Mouse (Mus musculus) urinary bladder, postnatal 10 days (tissue): ENCODE data around the gene Cdk4.
"Not testable (repeated sequence)": the region's sequence is repeated elsewhere in the genome, so short reads cannot be mapped to it uniquely, and the experiment has no call there.

Source experiments
- DNase-seq: peaks from one replicate; pipeline ENCODE4 v3.0.0; 2022; ENCODE audit warnings: low spot score

The Cdk4 gene

DNA sequence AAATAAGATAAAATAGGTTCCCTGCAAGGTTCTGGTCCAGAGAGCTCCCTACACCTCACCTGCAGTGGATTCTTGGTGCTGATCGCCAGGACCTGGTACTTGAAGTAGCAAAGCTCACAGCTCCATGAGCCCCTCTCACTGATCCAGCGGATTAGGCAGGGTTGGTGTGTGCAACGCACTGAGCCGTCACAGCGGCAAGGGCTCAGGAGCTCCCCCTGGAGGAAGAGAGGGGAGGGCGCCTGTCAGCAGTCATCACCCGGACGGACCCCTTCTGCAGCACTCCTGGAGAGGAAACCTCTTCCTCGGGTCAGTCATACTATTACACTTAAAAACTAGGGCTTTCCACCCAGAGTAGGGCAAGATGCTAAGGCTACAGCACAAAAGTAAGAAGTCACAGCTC, 5.2 kb upstream of the Cdk4 start:
- no peak for DNase-seq

- DNase-seq: no peak
These were observed 4.6 kb upstream of the Cdk4 start for GRCm38 (mm10) chr10:127058708-127059107.

GRCm38 (mm10) chr10:127059174-127059967, 4.0 kb upstream of the Cdk4 start:
- DNase-seq: no peak

GRCm38 (mm10) chr10:127059968-127060916, 3.1 kb upstream of the Cdk4 start, which contains the start of gene March9:
March9 (minus strand) TSS chr10:127060184.
- no peak for DNase-seq

GRCm38 (mm10) chr10:127061085-127061484, 2.2 kb upstream of the Cdk4 start:
- no peak for DNase-seq

- no peak for DNase-seq
These were observed 1.8 kb upstream of the Cdk4 start for GRCm38 (mm10) chr10:127061513-127061912.

DNA sequence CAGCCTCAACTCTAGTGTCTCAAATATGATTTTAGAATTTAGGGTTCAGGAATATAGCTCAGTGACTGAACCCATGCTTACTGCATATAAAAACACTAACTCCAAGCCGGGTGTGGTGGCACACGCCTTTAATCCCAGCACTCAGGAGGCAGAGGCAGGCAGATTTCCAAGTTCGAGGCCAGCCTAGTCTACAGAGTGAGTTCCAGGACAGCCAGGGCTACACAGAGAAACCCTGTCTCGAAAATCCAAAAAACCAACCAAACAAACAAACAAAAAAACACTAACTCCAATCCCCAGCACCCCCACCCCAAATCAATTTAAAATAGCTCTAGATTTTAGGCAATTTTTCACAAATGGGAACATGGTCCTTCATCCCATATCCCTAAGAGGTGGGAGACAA, 1.2 kb upstream of the Cdk4 start:
- not testable (repeated sequence) for DNase-seq

DNA sequence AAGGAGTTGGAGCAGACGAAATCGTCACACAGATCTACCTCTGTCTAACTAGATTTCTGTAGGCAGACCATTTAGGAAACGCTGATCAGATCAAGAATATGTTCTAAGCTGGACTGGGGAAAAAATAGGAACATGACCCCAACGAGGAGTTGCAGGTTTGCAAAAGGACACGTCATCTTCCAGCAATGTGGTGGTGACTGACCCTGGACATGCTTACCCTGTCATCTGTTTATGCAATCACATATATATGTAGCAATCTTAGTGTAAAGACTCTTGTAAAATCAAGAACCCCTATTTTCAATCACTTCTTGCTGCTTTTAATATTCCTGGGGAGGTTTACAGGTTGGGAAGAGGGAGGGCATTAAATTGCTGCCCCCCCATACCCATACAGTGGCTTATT, 831 bp upstream of the Cdk4 start:
- DNase-seq: no peak

GRCm38 (mm10) chr10:127063913-127064870, 858 bp downstream of the Cdk4 start:
- no peak for DNase-seq

- DNase-seq: no peak
These were observed 2.6 kb downstream of the Cdk4 start for GRCm38 (mm10) chr10:127065981-127066380.

- no peak for DNase-seq
These were observed 3.2 kb downstream of the Cdk4 start for GRCm38 (mm10) chr10:127066519-127067018.

- no peak for DNase-seq
These were observed 5.2 kb downstream of the Cdk4 start for GRCm38 (mm10) chr10:127068360-127069038.

- no peak for DNase-seq
These were observed 6.2 kb downstream of the Cdk4 start for GRCm38 (mm10) chr10:127069281-127070189.

DNA sequence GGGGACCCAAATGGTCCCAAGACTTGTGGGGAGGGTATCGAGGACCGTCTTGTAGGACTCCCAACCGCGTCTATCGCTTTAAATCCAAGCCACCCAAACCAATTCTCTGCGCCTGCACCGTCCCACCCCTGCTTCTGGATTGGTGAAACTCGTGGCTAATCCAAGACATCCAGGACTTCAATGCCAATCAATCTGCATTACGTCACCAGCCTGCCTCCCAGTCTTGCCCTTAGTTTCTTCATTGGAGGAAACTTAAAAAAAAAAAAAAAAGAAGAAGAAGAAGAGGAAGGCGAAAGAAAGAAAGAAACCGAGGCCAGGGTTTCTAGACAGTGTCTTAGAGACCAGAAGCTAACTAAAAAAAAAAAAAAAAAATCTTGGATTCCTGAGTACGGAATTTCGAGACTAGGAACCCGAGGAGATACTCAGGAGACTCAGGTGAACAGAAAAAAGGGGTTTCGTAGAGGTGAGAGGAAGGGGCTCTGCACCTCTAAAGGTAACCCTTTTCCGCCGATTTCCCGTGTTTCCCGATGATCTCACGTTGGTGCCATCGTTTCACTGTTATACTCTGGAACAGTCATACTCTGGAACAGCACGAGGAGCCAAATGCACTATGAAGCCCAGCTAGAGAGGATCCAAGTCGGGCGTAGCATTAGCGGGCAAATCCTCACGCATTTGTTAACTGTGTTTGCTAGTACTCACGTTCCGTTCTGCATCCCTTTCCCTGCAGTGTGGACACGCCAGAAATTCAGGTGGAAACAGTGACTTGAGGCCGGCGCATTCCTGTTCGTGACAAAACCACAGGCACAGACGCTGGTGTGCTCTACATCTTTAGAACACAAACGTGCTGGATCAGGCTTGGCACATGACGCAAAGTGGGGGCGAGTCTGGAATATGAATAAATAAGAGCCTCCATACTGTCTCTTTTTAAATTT, 7.1 kb downstream of the Cdk4 start, which contains the start of gene Tspan31:
Gene Tspan31, minus strand, starts transcription at position 75 of the 932 bp plus-strand sequence.
- no peak for DNase-seq

DNA sequence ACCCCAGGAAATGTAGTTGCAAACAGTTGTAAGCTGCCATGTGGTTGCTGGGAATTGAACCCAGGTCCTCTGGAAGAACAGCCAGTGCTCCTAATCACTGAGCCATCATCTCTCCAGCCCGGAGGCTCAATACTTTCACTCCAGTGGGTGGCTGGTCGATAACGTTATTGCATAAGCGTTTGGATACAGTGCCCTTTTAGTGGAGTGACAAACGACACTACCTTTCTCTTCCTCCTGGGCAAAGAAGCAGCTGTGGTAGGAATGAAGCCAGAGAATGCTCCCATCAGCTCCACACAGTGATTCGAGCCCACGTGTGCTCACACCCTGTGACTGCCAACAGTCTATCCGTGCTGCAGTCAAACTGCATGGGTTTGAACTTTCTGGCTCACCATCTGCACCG, 7.9 kb downstream of the Cdk4 start:
- no peak for DNase-seq

DNA sequence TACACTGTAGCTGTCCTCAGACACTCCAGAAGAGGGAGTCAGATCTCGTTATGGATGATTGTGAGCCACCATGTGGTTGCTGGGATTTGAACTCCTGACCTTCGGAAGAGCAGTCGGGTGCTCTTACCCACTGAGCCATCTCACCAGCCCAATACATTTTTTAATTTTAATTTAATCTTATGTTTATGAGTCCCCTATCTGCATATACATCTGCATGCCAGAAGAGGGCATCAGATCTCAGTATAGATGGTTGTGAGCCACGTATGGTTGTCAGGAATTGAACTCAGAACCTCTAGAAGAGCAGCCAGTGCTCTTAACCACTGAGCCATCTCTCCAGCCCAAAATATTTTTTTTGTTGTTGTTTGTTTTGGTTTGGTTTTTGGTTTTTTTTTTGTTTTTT, 8.9 kb downstream of the Cdk4 start:
- not testable (repeated sequence) for DNase-seq

- not testable (repeated sequence) for DNase-seq
These were observed 9.6 kb downstream of the Cdk4 start for GRCm38 (mm10) chr10:127072969-127073368.

DNA sequence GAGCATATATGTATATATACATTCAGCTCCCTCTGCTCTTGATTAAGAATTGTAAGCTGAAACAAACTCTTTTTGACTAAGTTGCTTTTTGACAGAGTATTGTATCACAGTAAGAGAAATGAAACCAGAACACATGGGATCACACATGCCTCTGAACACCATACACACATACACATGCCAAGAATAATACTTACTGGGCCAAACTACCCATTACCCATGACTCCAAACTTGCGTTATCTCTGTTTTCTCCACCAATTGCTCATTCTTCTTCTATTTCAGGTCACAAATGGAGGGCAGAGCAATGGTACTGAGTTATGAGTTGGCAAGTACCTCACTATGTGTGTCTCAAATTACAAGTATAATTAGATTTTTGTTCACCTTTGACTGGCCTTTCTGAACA, 10.6 kb downstream of the Cdk4 start:
- DNase-seq: no peak

GRCm38 (mm10) chr10:127075080-127075479, 11.7 kb downstream of the Cdk4 start, which contains the start of gene Agap2:
Agap2 (plus strand) TSS chr10:127075284.
- no peak for DNase-seq
